Mouse (Mus musculus) thymus, adult 2 months (tissue): ENCODE measurements at regions not wholly inside any gene's neighbourhood (a gene's known extent, or its start where the extent isn't known, plus 50 kb on each side); places are given as distances from the start of the nearest gene placed in this dataset.

ENCODE experiments used
- CTCF ChIP-seq: fragments of 200-500 bp; IDR thresholded peaks from 2 replicates; pipeline ENCODE4 v1.5.1; 2012; ENCODE audit warnings: mild to moderate bottlenecking, control low read depth, low read length, moderate library complexity, borderline replicate concordance; ENCODE audit not compliant: control insufficient read depth, poor library complexity, insufficient read depth; ENCODE audit errors: extremely low read depth
- POLR2A ChIP-seq: fragments of 200-500 bp; IDR thresholded peaks from 2 replicates; pipeline ENCODE4 v1.6.1; 2012; ENCODE audit warnings: mild to moderate bottlenecking, low read length, control low read depth, moderate library complexity; ENCODE audit not compliant: control insufficient read depth, poor library complexity, insufficient read depth; ENCODE audit errors: extremely low read depth

DNA sequence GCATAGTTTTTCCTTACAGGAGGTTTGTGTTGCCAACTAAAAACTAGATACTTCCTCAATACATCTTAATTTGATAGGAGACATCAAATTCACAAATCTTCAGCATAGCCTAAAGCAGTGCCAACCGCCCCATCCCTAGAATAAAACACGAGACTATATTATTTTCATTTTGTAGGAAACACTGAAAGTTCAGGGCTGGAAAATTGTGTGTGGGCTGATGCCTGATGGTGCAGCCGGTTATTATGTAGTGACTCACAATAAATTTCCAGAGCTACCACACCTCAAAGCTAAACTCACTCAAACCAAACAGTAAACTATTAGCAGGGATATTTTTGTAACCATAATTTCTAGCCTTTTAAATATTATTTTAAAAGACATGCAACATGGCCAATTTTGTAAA is 105.2 kb downstream of the Akap11 start:
- TF ChIP-seq POLR2A = no peak
- TF ChIP-seq CTCF = no peak
